Mouse (Mus musculus) bone marrow, adult 2 months (tissue): ENCODE results near the gene Gne. TPM values are rescaled to one million over a fixed set of nuclear protein-coding genes. Genes with fewer than 3 reads are reported as not detected.
A peak's percentile ranks its signal among the peaks of the same experiment; 100 is the strongest.

Source experiments
- H3K27ac ChIP-seq: fragments of 200-500 bp; 2 replicates; pipeline ENCODE4 v1.5.1; 2012; ENCODE audit warnings: low read depth, mild to moderate bottlenecking, control low read depth, inconsistent platforms, low read length; ENCODE audit not compliant: control insufficient read depth, poor library complexity, insufficient read depth
- H3K4me1 ChIP-seq: fragments of 200-500 bp; 2 replicates; pipeline ENCODE4 v1.6.1; 2011; ENCODE audit warnings: low read length; ENCODE audit not compliant: control insufficient read depth, insufficient read depth
- H3K4me3 ChIP-seq: fragments of 200-500 bp; replicated peaks from 2 replicates; pipeline ENCODE3; 2011; ENCODE audit warnings: mild to moderate bottlenecking, low read depth, low read length, control low read depth; ENCODE audit not compliant: control insufficient read depth
- CTCF ChIP-seq: fragments of 200-500 bp; IDR thresholded peaks from 2 replicates; pipeline ENCODE4 v1.5.1; 2011; ENCODE audit warnings: low read length, control low read depth; ENCODE audit not compliant: control insufficient read depth, insufficient read depth
- POLR2A ChIP-seq: fragments of 200-500 bp; IDR thresholded peaks from 2 replicates; pipeline ENCODE4 v1.6.1; 2011; ENCODE audit warnings: low read depth, mild to moderate bottlenecking, control low read depth, low read length, borderline replicate concordance; ENCODE audit not compliant: control insufficient read depth
- WGBS: fragments of 180-500 bp; shearing (Covaris S2); methylation state at CpG from one replicate; pipeline ENCODE4 v1.1.7; 2018; 5-methylcytosine and 5-hydroxymethylcytosine counted together
- polyA plus RNA-seq: library from polyadenylated mRNA; stranded (reverse); fragments of >200 nt; gene quantifications from 2 replicates; pipeline ENCODE4 v1.2.4, GENCODE M21; 2011; ENCODE audit warnings: low replicate concordance; ENCODE audit not compliant: missing spikeins, insufficient read depth, insufficient read length

The Gne gene
- polyA plus RNA-seq, 1 experiment, result 13.6 TPM

DNA sequence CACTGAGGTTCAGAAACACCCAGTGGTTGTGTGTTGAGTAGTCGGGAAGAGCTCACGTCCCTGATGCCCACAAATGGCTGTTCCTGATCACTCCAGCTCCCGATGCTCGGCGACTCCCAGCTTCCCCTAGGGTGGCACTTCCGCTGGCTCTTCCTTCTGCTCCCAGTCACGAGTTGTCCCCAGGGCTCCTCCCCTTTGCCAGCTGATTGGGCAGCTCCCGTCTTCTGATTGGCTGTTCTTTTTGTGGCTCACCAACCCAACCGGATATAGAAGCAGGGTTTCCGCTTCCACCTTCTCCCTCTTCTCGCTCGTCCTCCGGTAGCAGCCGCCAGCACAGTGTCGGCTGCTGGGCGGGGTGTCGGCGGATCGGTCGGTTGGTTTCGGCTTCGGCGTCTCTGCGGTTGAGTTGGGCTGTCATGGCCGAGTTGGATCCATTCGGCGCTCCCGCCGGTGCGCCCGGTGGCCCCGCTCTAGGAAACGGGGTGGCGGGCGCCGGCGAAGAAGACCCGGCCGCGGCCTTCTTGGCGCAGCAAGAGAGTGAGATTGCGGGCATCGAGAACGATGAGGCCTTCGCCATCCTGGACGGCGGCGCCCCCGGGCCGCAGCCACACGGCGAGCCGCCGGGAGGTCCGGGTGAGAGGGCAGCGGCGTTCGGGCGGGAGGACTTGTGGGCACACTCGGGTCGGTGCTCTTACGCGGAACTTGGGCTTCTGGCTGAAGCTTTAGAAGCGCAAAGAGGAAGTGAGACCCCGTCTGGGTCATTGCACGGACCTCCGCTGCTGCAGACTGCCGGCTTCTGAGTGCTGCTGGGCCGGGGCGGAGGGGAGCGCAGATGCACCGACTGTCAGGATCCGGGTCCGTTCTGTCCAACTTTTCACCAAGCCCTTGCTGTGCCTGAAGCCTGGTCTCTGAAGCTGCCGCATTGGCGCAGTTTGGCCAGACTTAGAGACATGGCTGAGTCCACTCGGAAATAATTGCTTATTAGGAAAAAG, 71.3 kb downstream of the Gne start:
- Histone ChIP-seq H3K4me1 (peaks cover 3% of the 10 kb centered on the region; the same call in 1 of the 2 replicates), H3K27ac (peak overlapping the region; percentile 95), H3K4me3 (peak overlapping the region; percentile 92)
- under 1% methylated on average over 77 of the region's 77 CpGs for WGBS
- peak; percentile 87 for TF ChIP-seq POLR2A
- TF ChIP-seq CTCF, result no peak

GRCm38 (mm10) chr4:44011799-44012198, 72.2 kb downstream of the Gne start:
- Histone ChIP-seq H3K4me1 (peaks cover 3% of the 10 kb centered on the region; the same call in 1 of the 2 replicates), H3K27ac (no peak overlapping the region), H3K4me3 (peak overlapping the region; percentile 36)
- TF ChIP-seq POLR2A, result no peak
- TF ChIP-seq CTCF, result no peak
- 74% methylated on average over 3 of the region's 3 CpGs for WGBS

- WGBS, result 41% methylated on average over 2 of the region's 2 CpGs
- Histone ChIP-seq H3K4me1 (peaks cover 3% of the 10 kb centered on the region; the same call in 1 of the 2 replicates), H3K27ac (no peak overlapping the region), H3K4me3 (no peak overlapping the region)
- TF ChIP-seq POLR2A (no peak), CTCF (no peak)
Observed at GRCm38 (mm10) chr4:44010893-44011292, 73.1 kb downstream of the Gne start.

GRCm38 (mm10) chr4:44010176-44010575, 73.8 kb downstream of the Gne start:
- 94% methylated on average over 1 of the region's 1 CpGs for WGBS
- TF ChIP-seq POLR2A (no peak), CTCF (no peak)
- H3K27ac ChIP-seq, result no peak overlapping the region
- H3K4me3 ChIP-seq, result no peak overlapping the region
- H3K4me1 ChIP-seq, result peaks cover 1% of the 10 kb centered on the region; the same call in 1 of the 2 replicates

DNA sequence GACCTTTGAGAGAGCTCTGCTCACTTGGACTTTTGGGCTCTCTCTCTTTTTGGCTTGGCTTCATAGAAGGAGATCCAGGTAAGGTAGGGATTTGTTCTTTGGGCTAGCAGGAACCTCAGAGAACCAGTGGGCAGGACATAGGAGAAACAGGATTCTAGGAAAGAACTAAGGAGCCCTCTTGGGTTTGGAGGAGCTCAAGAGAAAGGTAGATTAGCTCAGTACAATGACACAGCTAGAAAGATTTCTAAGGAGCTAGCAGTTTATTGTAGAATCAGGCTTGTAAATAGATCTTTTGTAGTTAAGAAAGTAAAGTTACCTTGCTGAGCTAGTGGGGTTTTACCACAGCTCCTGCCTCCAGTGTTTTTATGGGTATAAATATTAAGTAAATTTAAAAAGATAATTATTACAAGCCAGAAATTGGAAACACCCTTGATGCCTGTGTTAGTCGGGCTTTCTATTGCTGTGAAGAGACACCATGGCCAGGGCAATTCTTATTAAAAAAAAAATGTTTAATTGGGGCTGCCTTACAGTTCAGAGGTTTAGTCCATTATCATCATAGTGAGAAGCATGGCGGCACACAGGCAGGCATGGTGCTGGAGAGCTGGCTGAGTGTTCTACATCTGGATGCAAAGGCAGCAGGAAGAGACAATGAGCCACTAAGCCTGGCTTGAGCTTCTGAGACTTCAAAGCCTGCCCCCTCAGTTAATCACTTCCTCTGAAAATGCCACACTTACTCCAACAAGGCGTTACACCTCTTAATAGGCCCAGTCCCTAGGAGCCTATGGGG, 79.2 kb downstream of the Gne start:
- peak overlapping the region; percentile 92 for H3K27ac ChIP-seq
- no peaks in the 10 kb centered on the region for H3K4me1 ChIP-seq
- peak overlapping the region; percentile 76 for H3K4me3 ChIP-seq
- WGBS, result 67% methylated on average over 3 of the region's 3 CpGs
- TF ChIP-seq CTCF, result no peak
- TF ChIP-seq POLR2A, result no peak

DNA sequence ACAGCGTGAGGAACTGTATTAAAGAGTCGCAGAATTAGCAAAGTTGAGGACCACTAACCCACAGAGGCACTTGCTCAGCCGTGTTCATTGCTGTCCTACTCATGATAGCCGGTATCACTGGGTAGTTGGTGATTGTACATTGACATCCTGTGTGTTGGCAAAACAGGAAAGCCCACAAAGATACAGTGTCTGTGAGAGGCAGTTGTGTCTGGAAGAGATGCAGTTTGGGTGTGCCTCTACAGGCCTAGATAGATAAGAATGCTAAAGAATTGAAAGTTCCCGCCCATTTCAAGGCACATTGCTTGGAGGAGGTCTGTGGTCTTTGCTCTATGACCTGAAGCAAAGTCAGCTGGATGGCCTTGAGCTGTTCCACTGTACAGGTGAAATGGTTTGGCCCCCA, 79.9 kb downstream of the Gne start, which contains the start of gene Clta:
Clta (plus strand) TSS at position 327 of the 400 bp plus-strand sequence.
- H3K4me3 ChIP-seq, result peak within 1 kb of the TSS; percentile 76
- TF ChIP-seq POLR2A (no peak), CTCF (no peak)
- H3K27ac ChIP-seq, result peak within 1 kb of the TSS; percentile 92
- 62% methylated on average over 5 of the region's 5 CpGs for WGBS
- no peaks in the 10 kb centered on the region for H3K4me1 ChIP-seq

DNA sequence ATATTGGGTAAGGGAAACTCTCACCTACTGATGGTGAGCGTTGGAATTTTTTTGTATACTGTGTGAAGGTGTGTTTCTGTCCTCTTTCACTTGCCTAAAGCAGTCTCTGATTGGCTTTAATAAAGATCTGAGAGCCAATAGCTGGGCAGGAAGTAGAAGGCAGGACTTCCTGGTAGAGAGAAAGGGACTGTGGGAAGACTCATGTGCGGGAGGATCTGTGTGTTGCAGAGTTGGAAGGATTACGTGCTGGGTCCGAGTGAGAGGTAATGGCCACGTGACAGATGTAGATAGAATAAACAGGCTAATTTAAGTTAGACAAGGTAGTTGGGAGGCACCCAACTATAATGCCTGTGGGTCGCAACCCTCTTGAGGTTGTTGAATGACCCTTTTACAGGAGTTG, 80.4 kb downstream of the Gne start:
- 62% methylated on average over 6 of the region's 6 CpGs for WGBS
- H3K27ac ChIP-seq, result peak overlapping the region; percentile 92; the same call in 1 of the 2 replicates
- H3K4me3 ChIP-seq, result peak overlapping the region; percentile 56
- no peaks in the 10 kb centered on the region for H3K4me1 ChIP-seq
- TF ChIP-seq CTCF, result no peak
- TF ChIP-seq POLR2A, result no peak

DNA sequence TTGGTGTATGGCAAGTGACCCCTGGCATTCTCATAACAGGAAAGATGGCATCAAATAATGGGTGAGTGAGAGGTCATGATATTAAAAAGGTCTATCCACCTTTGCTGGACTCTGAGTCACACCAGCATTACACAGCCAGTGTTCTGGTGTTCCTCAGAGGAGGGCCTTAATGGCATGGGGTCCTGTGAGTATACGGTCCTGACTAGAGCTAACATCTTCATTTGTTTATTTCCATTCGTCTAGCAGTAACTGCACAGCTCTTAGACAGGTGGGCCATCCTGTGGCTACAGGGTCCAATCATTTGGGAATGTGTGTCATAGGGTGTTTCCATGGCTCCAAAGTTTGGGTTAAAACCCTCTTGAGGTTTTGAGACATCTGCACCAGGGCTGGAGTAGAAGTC, 89.6 kb downstream of the Gne start:
- Histone ChIP-seq H3K27ac (no peak overlapping the region), H3K4me1 (no peaks in the 10 kb centered on the region; the same call in 1 of the 2 replicates), H3K4me3 (no peak overlapping the region)
- 83% methylated on average over 2 of the region's 2 CpGs for WGBS
- TF ChIP-seq CTCF, result no peak
- TF ChIP-seq POLR2A, result no peak
